Mouse (Mus musculus) lung, adult 2 months (tissue): ENCODE results near the gene Suox.

Experiments used
- CTCF ChIP-seq: fragments of 200-500 bp; IDR thresholded peaks from 2 replicates; pipeline ENCODE4 v1.5.1; 2011; ENCODE audit warnings: mild to moderate bottlenecking, low read length, control low read depth; ENCODE audit not compliant: insufficient read depth
- POLR2A ChIP-seq: fragments of 200-500 bp; IDR thresholded peaks from 2 replicates; pipeline ENCODE4 v1.6.1; 2011; ENCODE audit warnings: low read depth, mild to moderate bottlenecking, control low read depth, low read length, borderline replicate concordance; ENCODE audit errors: extremely low read depth

GRCm38 (mm10) chr10:128645111-128646011, 28.5 kb downstream of the Suox start, which contains the start of gene Ikzf4:
- TF ChIP-seq POLR2A (no peak), CTCF (no peak)
